Mouse (Mus musculus) stomach, postnatal 0 days (tissue): ENCODE results near the gene Slc25a51. TPM values are rescaled to one million over a fixed set of nuclear protein-coding genes. Genes with fewer than 3 reads are reported as not detected.
A peak's percentile ranks its signal among the peaks of the same experiment; 100 is the strongest.

Experiments used
- ATAC-seq: fragments of 200-750 bp; cut with Nextera tagmentation; 2 replicates; pipeline ENCODE4 v1.8.0; 2017; ENCODE audit not compliant: low FRiP score, low TSS enrichment
- DNase-seq: peaks from one replicate; pipeline ENCODE4 v3.0.0-alpha.2; 2016; ENCODE audit warnings: low spot score
- H3K27ac ChIP-seq: fragments of 300-500 bp; sonication (generic); replicated peaks from 2 replicates; pipeline ENCODE4 v1.5.1; 2014; ENCODE audit warnings: mild to moderate bottlenecking, control low read depth
- H3K27me3 ChIP-seq: fragments of 300-500 bp; sonication (generic); 2 replicates; pipeline ENCODE4 v1.6.1; 2014; ENCODE audit warnings: low read length; ENCODE audit not compliant: control insufficient read depth, insufficient read depth
- H3K36me3 ChIP-seq: fragments of 300-500 bp; sonication (generic); 2 replicates; pipeline ENCODE4 v1.6.1; 2014; ENCODE audit warnings: low read length, mixed read lengths; ENCODE audit not compliant: control insufficient read depth, insufficient read depth
- H3K4me1 ChIP-seq: fragments of 300-500 bp; sonication (generic); replicated peaks from 2 replicates; pipeline ENCODE4 v1.6.1; 2014; ENCODE audit warnings: antibody characterized with exemption; ENCODE audit not compliant: control insufficient read depth, insufficient read depth
- H3K4me2 ChIP-seq: fragments of 300-500 bp; sonication (generic); replicated peaks from 2 replicates; pipeline ENCODE4 v1.6.1; 2014; ENCODE audit warnings: low read depth, mild to moderate bottlenecking, control low read depth, moderate library complexity
- H3K4me3 ChIP-seq: fragments of 300-500 bp; sonication (generic); 2 replicates; pipeline ENCODE4 v1.5.1; 2014; ENCODE audit warnings: low read depth, low read length, control low read depth
- H3K9ac ChIP-seq: fragments of 300-500 bp; sonication (generic); 2 replicates; pipeline ENCODE4 v1.6.1; 2014; ENCODE audit warnings: mild to moderate bottlenecking, low read length, control low read depth, mixed read lengths
- H3K9me3 ChIP-seq: fragments of 300-500 bp; sonication (generic); 2 replicates; pipeline ENCODE4 v1.6.1; 2016; ENCODE audit warnings: low read length; ENCODE audit not compliant: control insufficient read depth
- CTCF ChIP-seq: IDR thresholded peaks from 2 replicates; pipeline ENCODE4 v1.5.1; 2016; ENCODE audit warnings: antibody characterized with exemption, low read depth, mild to moderate bottlenecking, moderate library complexity
- EP300 ChIP-seq: optimal IDR thresholded peaks from 2 replicates; pipeline ENCODE3; 2016; ENCODE audit warnings: antibody characterized with exemption
- WGBS: fragments of 180-500 bp; shearing (Covaris S2); extraction: QIAGEN DNeasy Blood & Tissue Kit; methylation state at CpG from one replicate; pipeline ENCODE4 v1.1.7; 2014; 5-methylcytosine and 5-hydroxymethylcytosine counted together
- polyA plus RNA-seq: library from polyadenylated mRNA; unstranded; fragments of >200 nt; fragmentation: Nextera tagmentation; extraction: Ambion mirVana; gene quantifications from 2 replicates; pipeline ENCODE4 v1.2.1, GENCODE M21; 2015

Slc25a51 gene
- polyA plus RNA-seq, 1 experiment from 2014 or later, result 40.5 TPM

- no peaks in the 10 kb centered on the region for H3K9me3 ChIP-seq
- peak; percentile 74 for DNase-seq
- H3K4me1 ChIP-seq, result no peaks in the 10 kb centered on the region
- H3K4me2 ChIP-seq, result peak overlapping the region; percentile 31; the same call in 1 of the 2 replicates
- no peak for TF ChIP-seq EP300
- TF ChIP-seq CTCF, result peak; percentile 87
- no peaks in the 10 kb centered on the region for H3K27me3 ChIP-seq
- no peak overlapping the region for H3K27ac ChIP-seq
- no peak; the same call in 1 of the 2 replicates for ATAC-seq
- no peak overlapping the region for H3K4me3 ChIP-seq
- WGBS, result 24% methylated on average over 10 of the region's 11 CpGs
- no peak overlapping the region for H3K9ac ChIP-seq
- H3K36me3 ChIP-seq, result no peaks in the 10 kb centered on the region
Measured at GRCm38 (mm10) chr4:45418229-45418950, 9.8 kb upstream of the Slc25a51 start.

- TF ChIP-seq CTCF (no peak), EP300 (no peak)
- Histone ChIP-seq H3K4me3 (no peak overlapping the region), H3K36me3 (no peaks in the 10 kb centered on the region), H3K9me3 (no peaks in the 10 kb centered on the region), H3K9ac (no peak overlapping the region), H3K27me3 (no peaks in the 10 kb centered on the region), H3K27ac (no peak overlapping the region), H3K4me2 (no peak overlapping the region), H3K4me1 (no peaks in the 10 kb centered on the region)
- ATAC-seq (no peak), DNase-seq (no peak)
- 69% methylated on average over 7 of the region's 7 CpGs for WGBS
Measured at GRCm38 (mm10) chr4:45416314-45416713, 7.7 kb upstream of the Slc25a51 start.

GRCm38 (mm10) chr4:45413674-45414338 is 5.2 kb upstream of the Slc25a51 start:
- WGBS, result 62% methylated on average over 9 of the region's 9 CpGs
- Histone ChIP-seq H3K27me3 (no peaks in the 10 kb centered on the region), H3K4me3 (no peak overlapping the region), H3K27ac (no peak overlapping the region), H3K9me3 (no peaks in the 10 kb centered on the region), H3K36me3 (no peaks in the 10 kb centered on the region), H3K9ac (no peak overlapping the region), H3K4me1 (no peaks in the 10 kb centered on the region), H3K4me2 (no peak overlapping the region)
- DNase-seq, result peak; percentile 65
- peak; percentile 64 for ATAC-seq
- TF ChIP-seq EP300, result no peak

GRCm38 (mm10) chr4:45412433-45413192 is 4.0 kb upstream of the Slc25a51 start:
- TF ChIP-seq CTCF (no peak), EP300 (no peak)
- no peak overlapping the region for H3K4me2 ChIP-seq
- DNase-seq, result no peak
- H3K4me3 ChIP-seq, result no peak overlapping the region
- no peaks in the 10 kb centered on the region for H3K36me3 ChIP-seq
- no peaks in the 10 kb centered on the region for H3K4me1 ChIP-seq
- H3K27me3 ChIP-seq, result no peaks in the 10 kb centered on the region
- no peaks in the 10 kb centered on the region for H3K9me3 ChIP-seq
- no peak for ATAC-seq
- no peak overlapping the region for H3K9ac ChIP-seq
- 62% methylated on average over 16 of the region's 16 CpGs for WGBS
- H3K27ac ChIP-seq, result no peak overlapping the region

GRCm38 (mm10) chr4:45411181-45411790 is 2.7 kb upstream of the Slc25a51 start:
- Histone ChIP-seq H3K36me3 (no peaks in the 10 kb centered on the region), H3K4me3 (no peak overlapping the region), H3K27ac (no peak overlapping the region), H3K27me3 (no peaks in the 10 kb centered on the region), H3K4me2 (no peak overlapping the region), H3K9ac (no peak overlapping the region), H3K9me3 (no peaks in the 10 kb centered on the region), H3K4me1 (0 out of 2 replicates have a peak, but pooled peaks cover 4% of the 10 kb centered on the region)
- DNase-seq, result no peak
- no peak for ATAC-seq
- TF ChIP-seq CTCF (no peak), EP300 (no peak)
- WGBS, result 89% methylated on average over 8 of the region's 8 CpGs
